Mouse (Mus musculus) neural tube, embryonic 14.5 days (tissue): ENCODE results near the gene Ahnak2. TPM values are rescaled to one million over a fixed set of nuclear protein-coding genes. Genes with fewer than 3 reads are reported as not detected.

ENCODE experiments used
- ATAC-seq: fragments of 200-750 bp; cut with Nextera tagmentation; 2 replicates; pipeline ENCODE4 v1.8.0; 2017; ENCODE audit warnings: low read depth, mild to moderate bottlenecking, moderate TSS enrichment, moderate library complexity
- H3K27ac ChIP-seq: fragments of 300-500 bp; sonication (generic); 2 replicates; pipeline ENCODE4 v1.5.1; 2014; ENCODE audit warnings: low read depth, mild to moderate bottlenecking, control low read depth, low read length, moderate library complexity, mixed read lengths
- H3K27me3 ChIP-seq: fragments of 300-500 bp; sonication (generic); 2 replicates; pipeline ENCODE4 v1.6.1; 2014; ENCODE audit warnings: low read length; ENCODE audit not compliant: control insufficient read depth, insufficient read depth
- H3K36me3 ChIP-seq: fragments of 300-500 bp; sonication (generic); 2 replicates; pipeline ENCODE4 v1.6.1; 2014; ENCODE audit warnings: low read length, mixed read lengths; ENCODE audit not compliant: control insufficient read depth, insufficient read depth
- H3K4me1 ChIP-seq: fragments of 300-500 bp; sonication (generic); 2 replicates; pipeline ENCODE4 v1.6.1; 2014; ENCODE audit warnings: low read length; ENCODE audit not compliant: control insufficient read depth, insufficient read depth
- H3K4me2 ChIP-seq: fragments of 300-500 bp; sonication (generic); 2 replicates; pipeline ENCODE4 v1.6.1; 2014; ENCODE audit warnings: mild to moderate bottlenecking, low read depth, low read length, control low read depth
- H3K4me3 ChIP-seq: fragments of 300-500 bp; sonication (generic); 2 replicates; pipeline ENCODE4 v1.5.1; 2014; ENCODE audit warnings: low read depth, low read length, control low read depth, mixed read lengths
- H3K9ac ChIP-seq: fragments of 300-500 bp; sonication (generic); replicated peaks from 2 replicates; pipeline ENCODE4 v1.6.1; 2014; ENCODE audit warnings: low read depth, mild to moderate bottlenecking, control low read depth, low read length, mixed read lengths
- H3K9me3 ChIP-seq: fragments of 300-500 bp; sonication (generic); 2 replicates; pipeline ENCODE4 v1.6.1; 2016; ENCODE audit warnings: low read length; ENCODE audit not compliant: control insufficient read depth
- WGBS: fragments of 180-500 bp; shearing (Covaris S2); extraction: QIAGEN DNeasy Blood & Tissue Kit; methylation state at CpG from one replicate; pipeline ENCODE4 v1.1.7; 2014; 5-methylcytosine and 5-hydroxymethylcytosine counted together
- microRNA-seq: library from miRNA; unstranded; fragments of <30 nt; microRNA quantifications from one replicate; pipeline ENCODE4, GENCODE M21; 2016
- polyA plus RNA-seq: library from polyadenylated mRNA; unstranded; fragments of >200 nt; fragmentation: Nextera tagmentation; extraction: Ambion mirVana; gene quantifications from 2 replicates; pipeline ENCODE4 v1.2.1, GENCODE M21; 2014

Ahnak2 gene
- polyA plus RNA-seq, 1 experiment from 2014 or later, result 3.1 TPM

- H3K9ac ChIP-seq, result no peak overlapping the region
Measured at GRCm38 (mm10) chr12:112730808-112731207, 71.6 kb downstream of the Ahnak2 start.

DNA sequence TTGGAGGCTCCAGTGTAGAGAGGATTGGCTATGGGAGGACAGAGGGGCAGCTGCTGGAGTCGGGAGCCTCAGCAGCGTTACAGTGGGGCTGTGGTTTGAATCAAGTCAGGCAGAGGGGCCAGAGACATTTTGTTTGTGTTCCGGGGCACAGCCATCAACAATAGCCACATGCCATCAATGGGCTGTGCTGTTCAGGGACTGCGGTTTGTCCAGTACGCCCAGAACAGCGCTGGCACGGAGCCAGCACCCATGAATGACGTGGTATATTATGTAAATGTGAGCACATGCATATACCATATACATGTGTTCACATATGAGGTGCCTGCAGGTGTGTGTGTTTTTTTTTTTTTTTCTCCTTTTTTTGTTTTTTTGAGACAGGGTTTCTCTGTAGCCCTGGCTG, 74.7 kb downstream of the Ahnak2 start:
- Histone ChIP-seq H3K4me2 (no peak overlapping the region), H3K27me3 (no peaks in the 10 kb centered on the region), H3K4me1 (peaks cover 11% of the 10 kb centered on the region), H3K36me3 (peaks cover 16% of the 10 kb centered on the region), H3K27ac (no peak overlapping the region), H3K4me3 (no peak overlapping the region), H3K9me3 (no peaks in the 10 kb centered on the region), H3K9ac (no peak overlapping the region)
- WGBS, result 61% methylated on average over 8 of the region's 8 CpGs
- no peak for ATAC-seq

More at GRCm38 (mm10) chr12:112730808-112731207, 71.6 kb downstream of the Ahnak2 start:
- Histone ChIP-seq H3K4me3 (no peak overlapping the region), H3K27ac (no peak overlapping the region), H3K9me3 (no peaks in the 10 kb centered on the region), H3K27me3 (no peaks in the 10 kb centered on the region), H3K36me3 (peaks cover 30% of the 10 kb centered on the region), H3K4me1 (no peaks in the 10 kb centered on the region), H3K4me2 (no peak overlapping the region)
- no peak for ATAC-seq
- 91% methylated on average over 14 of the region's 14 CpGs for WGBS

DNA sequence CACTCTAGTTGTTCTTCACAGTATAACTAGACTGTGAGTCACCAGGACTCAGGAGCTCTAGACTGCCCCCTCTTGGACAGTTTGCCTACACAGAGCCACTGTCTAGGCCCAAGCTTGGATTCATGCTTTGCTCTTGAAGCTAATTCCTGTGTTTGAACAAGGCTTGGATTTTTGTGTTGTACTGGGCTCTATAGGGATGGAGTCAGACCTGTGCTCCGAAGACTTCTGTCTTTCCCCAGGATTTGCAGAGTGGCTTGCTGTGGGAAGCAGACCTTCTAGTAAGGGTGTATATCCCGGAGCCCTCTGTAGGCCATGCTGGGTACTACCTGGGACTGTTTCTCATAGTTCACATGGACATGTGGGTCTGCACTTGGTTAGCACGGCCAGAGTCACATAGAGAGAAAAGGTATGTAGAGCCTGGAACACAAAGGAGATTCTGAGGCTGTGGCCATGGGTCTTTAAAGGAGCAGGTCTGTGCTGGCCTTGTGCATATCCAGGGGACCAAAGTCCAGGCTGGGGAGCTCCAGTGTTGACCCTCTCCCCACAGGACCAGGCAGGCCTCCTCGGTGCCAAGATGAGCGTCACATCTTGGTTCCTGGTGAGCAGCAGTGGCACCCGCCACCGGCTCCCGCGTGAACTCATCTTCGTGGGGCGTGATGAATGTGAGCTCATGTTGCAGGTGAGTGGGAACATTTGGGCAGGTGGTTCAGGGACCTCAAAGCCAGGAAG, 78.2 kb downstream of the Ahnak2 start:
- no peaks in the 10 kb centered on the region for H3K36me3 ChIP-seq
- H3K9ac ChIP-seq, result no peak overlapping the region
- no peak for ATAC-seq
- no peak overlapping the region for H3K4me2 ChIP-seq
- no peak overlapping the region for H3K4me3 ChIP-seq
- peaks cover 5% of the 10 kb centered on the region for H3K27me3 ChIP-seq
- 78% methylated on average over 11 of the region's 11 CpGs for WGBS
- peaks cover 14% of the 10 kb centered on the region for H3K4me1 ChIP-seq
- H3K27ac ChIP-seq, result no peak overlapping the region
- H3K9me3 ChIP-seq, result no peaks in the 10 kb centered on the region

- no peak for ATAC-seq
- peak overlapping the region; percentile 93 for H3K9ac ChIP-seq
- H3K4me1 ChIP-seq, result peaks cover 14% of the 10 kb centered on the region
- H3K4me3 ChIP-seq, result peak overlapping the region; percentile 81; the same call in 1 of the 2 replicates
- H3K9me3 ChIP-seq, result no peaks in the 10 kb centered on the region
- H3K4me2 ChIP-seq, result peak overlapping the region; percentile 86
- 92% methylated on average over 6 of the region's 6 CpGs for WGBS
- peaks cover 5% of the 10 kb centered on the region for H3K27me3 ChIP-seq
- H3K36me3 ChIP-seq, result no peaks in the 10 kb centered on the region
- no peak overlapping the region for H3K27ac ChIP-seq
Measured at GRCm38 (mm10) chr12:112723445-112723844, 79.0 kb downstream of the Ahnak2 start.

DNA sequence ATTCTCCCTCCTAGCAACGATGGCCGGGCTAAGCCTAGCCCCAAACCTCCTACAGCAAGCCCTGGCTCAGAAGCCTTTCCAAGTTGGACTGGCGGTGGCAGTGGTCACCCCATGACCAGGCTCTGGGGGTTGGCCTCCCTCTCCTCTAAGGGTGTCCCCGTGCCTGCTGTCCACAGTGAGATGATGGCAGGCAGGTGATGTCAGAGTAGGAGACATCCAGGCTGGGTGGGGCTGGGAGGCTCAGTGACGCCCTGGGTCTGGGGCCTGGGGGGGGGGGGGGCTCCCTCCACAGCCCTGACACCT, 79.5 kb downstream of the Ahnak2 start:
- peak overlapping the region; percentile 86 for H3K4me2 ChIP-seq
- peaks cover 5% of the 10 kb centered on the region for H3K27me3 ChIP-seq
- no peaks in the 10 kb centered on the region for H3K9me3 ChIP-seq
- H3K36me3 ChIP-seq, result no peaks in the 10 kb centered on the region
- H3K4me1 ChIP-seq, result peaks cover 14% of the 10 kb centered on the region
- ATAC-seq, result peak; percentile 38
- WGBS, result 8% methylated on average over 5 of the region's 5 CpGs
- H3K27ac ChIP-seq, result 0 out of 2 replicates have a peak overlapping the region, but pooled peaks have one; percentile 62
- peak overlapping the region; percentile 93 for H3K9ac ChIP-seq
- peak overlapping the region; percentile 81 for H3K4me3 ChIP-seq

- Histone ChIP-seq H3K36me3 (no peaks in the 10 kb centered on the region), H3K4me3 (peak overlapping the region; percentile 81), H3K9me3 (no peaks in the 10 kb centered on the region), H3K4me1 (peaks cover 14% of the 10 kb centered on the region), H3K27ac (peak overlapping the region; percentile 62), H3K9ac (peak overlapping the region; percentile 93), H3K4me2 (peak overlapping the region; percentile 86), H3K27me3 (peaks cover 5% of the 10 kb centered on the region)
- ATAC-seq, result peak; percentile 46
- under 1% methylated on average over 47 of the region's 75 CpGs for WGBS
Measured at GRCm38 (mm10) chr12:112722240-112723027, 80.0 kb downstream of the Ahnak2 start.

Small RNA genes lying within 50 kb of the gene (microRNA-seq; reads per million reads assigned to microRNA genes)
- 0.85 reads per million for gene Mir6940

Other genes starting within 250 kb of the Ahnak2 start
- 0.20 and 2.1 TPM in 2 replicates for gene Inf2, start 213.9 kb downstream of the Ahnak2 start, polyA plus RNA-seq
- 2.7 and 3.4 TPM in 2 replicates for gene Adssl1, start 182.6 kb downstream of the Ahnak2 start, polyA plus RNA-seq
- gene Siva1, start 158.0 kb downstream of the Ahnak2 start, polyA plus RNA-seq, result 44.7 and 46.8 TPM in 2 replicates
- gene Akt1, start 127.8 kb downstream of the Ahnak2 start, polyA plus RNA-seq, result 57.9 and 59.2 TPM in 2 replicates
- gene Zbtb42, start 123.8 kb downstream of the Ahnak2 start, polyA plus RNA-seq, result 1.3 and 3.5 TPM in 2 replicates
- 33.2 and 36.1 TPM in 2 replicates for gene Cep170b, start 82.2 kb downstream of the Ahnak2 start, polyA plus RNA-seq
- 4.5 and 6.9 TPM in 2 replicates for gene Pld4, start 42.0 kb downstream of the Ahnak2 start, polyA plus RNA-seq
- gene Clba1, start 6.3 kb upstream of the Ahnak2 start, polyA plus RNA-seq, result 17.5 and 17.8 TPM in 2 replicates
- 33.6 and 37.5 TPM in 2 replicates for gene Cdca4, start 26.8 kb upstream of the Ahnak2 start, polyA plus RNA-seq
- gene Gpr132, start 65.6 kb upstream of the Ahnak2 start, polyA plus RNA-seq, result 0.10 TPM in 1 of 2 replicates, not detected in the other
- gene Jag2, start 127.1 kb upstream of the Ahnak2 start, polyA plus RNA-seq, result 14.0 and 17.2 TPM in 2 replicates
- gene Nudt14, start 139.5 kb upstream of the Ahnak2 start, polyA plus RNA-seq, result 57.1 and 64.1 TPM in 2 replicates
- gene Btbd6, start 173.8 kb upstream of the Ahnak2 start, polyA plus RNA-seq, result 48.1 and 55.5 TPM in 2 replicates
- 52.1 and 53.8 TPM in 2 replicates for gene Brf1, start 198.0 kb upstream of the Ahnak2 start, polyA plus RNA-seq
- gene Pacs2, start 211.9 kb upstream of the Ahnak2 start, polyA plus RNA-seq, result 23.0 and 29.4 TPM in 2 replicates